Mouse (Mus musculus) embryonic stem cell, embryonic (primary cell): ENCODE measurements around the gene Arhgap10.

Source experiments
- CTCF ChIA-PET, 4 experiments: fragments of 300-600 bp in 2 of 4; fragments of 350-600 bp in 2 of 4; sonication (Branson Sonifier 250); formaldehyde crosslinking; loops; one replicate each; lab custom pipeline; 2022; ENCODE audit warnings: inconsistent platforms in 2 of 4; lab: Charles Lee
- POLR2A ChIA-PET, 4 experiments: fragments of 300-600 bp in 2 of 4; fragments of 350-600 bp in 2 of 4; sonication (Branson Sonifier 250); formaldehyde crosslinking; loops; one replicate each; lab custom pipeline; 2022; ENCODE audit warnings: antibody characterized with exemption in 4 of 4, inconsistent platforms in 1 of 4; lab: Charles Lee

Gene Arhgap10

DNA sequence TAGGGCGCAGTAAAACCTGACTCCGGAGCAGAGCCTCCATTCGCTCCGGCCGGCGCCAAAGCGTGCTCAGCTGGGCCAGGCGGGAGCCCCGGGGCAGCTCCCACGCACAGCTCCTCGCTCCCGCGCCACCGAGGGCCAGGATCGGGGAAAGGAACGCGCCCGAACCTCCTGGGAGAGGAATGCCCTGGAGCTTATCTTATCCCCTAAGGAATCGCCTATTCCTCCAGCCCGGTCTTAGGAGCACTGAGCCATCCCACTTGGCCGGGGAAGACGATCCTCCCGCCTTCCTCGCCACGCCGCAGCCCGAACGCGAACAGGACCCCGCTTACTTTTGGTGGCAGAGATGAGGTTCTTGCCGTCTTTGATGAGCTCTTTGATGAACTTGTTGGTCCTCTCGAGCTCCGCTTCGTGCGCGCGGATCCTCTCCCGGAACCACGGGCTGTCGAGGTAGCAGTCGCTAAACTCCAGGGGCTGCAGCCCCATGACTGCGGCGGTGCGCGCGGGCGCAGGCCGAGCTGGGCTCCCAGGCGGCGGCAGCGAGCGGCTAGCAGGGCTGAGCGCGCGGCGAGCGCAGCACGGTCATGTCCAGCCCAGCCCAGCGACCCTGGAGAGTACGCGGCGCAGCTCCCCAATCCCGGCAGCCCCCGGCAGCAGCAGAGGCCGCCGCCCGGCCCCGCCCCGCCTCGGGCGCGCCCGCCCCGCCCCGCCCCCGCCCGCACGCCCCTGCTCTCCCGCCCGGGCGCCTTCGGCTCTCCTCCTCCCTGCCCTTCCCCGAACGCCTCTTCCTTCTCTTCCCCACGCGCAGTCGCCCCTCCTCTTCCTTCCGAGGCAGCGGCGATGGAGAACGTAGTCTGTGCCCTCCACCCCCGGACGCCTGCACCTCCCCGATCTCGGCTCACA is at the start of gene Arhgap10:
TSS of gene Arhgap10 (minus strand) at position 653 of the 900 bp plus-strand sequence.
- ChIA-PET CTCF (interaction anchor here in 1 of 4 experiments (0.5 to 0.6 kb wide), 2 partner anchors 13 to 14 kb away, joined by 5 to 18 read pairs; no protein-coding TSS in a partner anchor), POLR2A (interaction anchor here in 3 of 4 experiments (0.6 to 1.7 kb wide), 26 partner anchors 8 to 615 kb away, joined by 3 to 13 read pairs (median 4); no protein-coding TSS in a partner anchor)

DNA sequence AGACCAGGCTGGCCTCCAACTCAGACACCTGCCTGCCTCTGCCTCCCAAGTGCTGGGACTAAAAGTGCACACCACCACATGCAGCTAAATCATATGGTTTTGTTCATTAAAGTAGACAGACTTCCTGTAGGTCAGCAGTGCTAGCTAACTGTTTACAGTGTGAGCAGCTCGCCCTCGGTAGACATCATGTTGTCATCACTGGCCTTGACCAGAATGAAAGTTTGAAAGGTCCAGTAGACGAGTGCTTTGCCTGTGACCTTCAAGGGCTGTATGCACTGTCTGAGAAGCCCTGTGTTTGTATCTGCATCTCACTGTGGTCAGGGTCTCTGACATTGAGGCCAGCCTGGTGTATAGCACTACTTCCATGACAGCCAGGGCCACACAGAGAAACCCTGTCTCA is 43.7 kb upstream of the Arhgap10 start:
- CTCF ChIA-PET = no interaction called here
- POLR2A ChIA-PET = no interaction called here

DNA sequence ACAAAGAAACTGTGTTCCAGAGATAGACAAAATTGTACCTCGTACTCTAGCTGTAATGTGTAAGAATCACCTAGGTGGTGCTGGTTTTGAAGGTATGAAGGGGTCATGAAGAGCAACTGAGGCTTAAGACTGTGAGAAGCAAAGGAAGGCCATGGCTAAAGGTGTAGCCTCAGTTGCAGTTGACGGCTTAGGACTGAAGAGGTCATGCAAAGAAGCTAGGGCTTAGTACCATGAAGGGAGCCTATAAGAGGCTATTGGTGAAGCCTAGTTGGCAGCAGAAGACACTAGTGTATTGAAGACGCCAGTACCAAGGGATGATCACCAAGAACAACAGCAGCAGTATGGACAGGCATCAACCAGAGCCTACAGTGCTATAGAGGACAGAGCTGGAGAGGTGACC is 34.7 kb upstream of the Arhgap10 start:
- ChIA-PET POLR2A (interaction anchor here in 1 of 4 experiments (0.6 kb wide), 1 partner anchor 163 kb away, joined by 3 read pairs; no protein-coding TSS in a partner anchor), CTCF (no interaction called here)

DNA sequence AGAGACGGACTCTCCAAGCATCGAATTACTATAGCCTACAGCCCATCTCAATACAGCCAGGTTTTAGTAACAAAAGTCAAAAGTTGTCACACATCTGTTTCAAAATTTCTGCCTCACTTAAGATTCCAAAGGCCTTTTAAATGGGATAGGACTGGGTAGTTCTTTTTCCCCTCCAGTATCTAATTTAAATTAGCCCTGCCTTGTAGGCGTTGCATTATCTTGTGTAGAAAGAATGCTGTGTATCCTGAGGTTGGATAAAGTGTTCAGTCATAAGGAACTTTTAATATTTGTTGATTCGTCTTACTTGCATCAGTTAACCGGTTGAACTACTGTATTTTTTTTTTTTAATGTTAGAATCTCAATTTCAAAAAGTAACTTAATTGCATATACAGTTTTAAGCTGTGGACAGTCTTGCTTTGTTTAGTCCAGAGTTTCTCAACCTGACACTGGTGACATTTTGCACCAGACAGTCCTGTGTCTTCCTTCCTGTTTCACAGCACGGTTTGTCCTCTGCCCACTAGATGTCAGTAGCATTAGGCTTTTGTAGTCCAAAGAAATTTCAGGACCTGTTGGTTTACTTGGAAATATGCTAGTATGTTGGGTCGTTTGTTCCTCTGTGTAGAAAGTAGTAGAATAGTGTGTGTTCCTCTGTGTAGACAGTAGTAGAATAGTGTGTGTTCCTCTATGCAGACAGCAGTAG is 32.3 kb upstream of the Arhgap10 start:
- ChIA-PET CTCF (no interaction called here), POLR2A (no interaction called here)

DNA sequence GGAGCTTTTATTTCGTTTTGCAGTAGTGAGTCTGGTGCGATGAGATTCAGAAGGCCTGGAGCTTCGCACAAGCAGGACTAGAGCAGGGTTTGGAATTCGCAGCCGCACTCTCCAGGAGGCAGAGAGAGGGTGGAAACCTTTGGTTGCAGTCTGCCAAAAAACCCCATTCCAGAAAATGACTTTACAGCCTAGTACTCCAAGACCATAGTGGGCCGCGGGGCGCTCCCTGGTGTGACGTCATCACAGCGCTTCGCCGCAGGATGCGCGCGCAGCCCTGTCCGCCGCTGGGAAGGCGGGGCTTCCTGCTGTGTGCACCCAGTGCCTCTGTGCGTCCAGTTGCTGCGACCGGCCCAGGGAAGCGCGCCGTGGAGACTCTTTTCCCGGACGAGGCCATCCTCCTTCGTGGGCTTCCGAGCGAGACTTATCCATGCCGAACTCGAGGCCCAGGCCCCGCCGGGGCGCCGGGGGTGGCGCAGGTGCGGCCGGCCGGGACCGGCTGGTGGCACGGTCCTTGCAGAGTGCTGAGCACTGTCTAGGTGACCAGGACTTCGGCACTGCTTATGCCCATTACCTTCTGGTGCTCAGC is 31.5 kb upstream of the Arhgap10 start, which contains the start of gene Prmt9:
TSS of gene Prmt9 (plus strand) at position 277 of the 586 bp plus-strand sequence.
- POLR2A ChIA-PET = interaction anchor here in 3 of 4 experiments (0.7 to 1.6 kb wide), 4 partner anchors 9 to 443 kb away, joined by 3 to 10 read pairs (median 3); partner anchors contain the start of gene Arhgap10 (in 1 of the 3)
- CTCF ChIA-PET = interaction anchor here in 2 of 4 experiments (0.6 kb wide), 2 partner anchors 12 to 22 kb away, joined by 4 to 5 read pairs; no protein-coding TSS in a partner anchor

DNA sequence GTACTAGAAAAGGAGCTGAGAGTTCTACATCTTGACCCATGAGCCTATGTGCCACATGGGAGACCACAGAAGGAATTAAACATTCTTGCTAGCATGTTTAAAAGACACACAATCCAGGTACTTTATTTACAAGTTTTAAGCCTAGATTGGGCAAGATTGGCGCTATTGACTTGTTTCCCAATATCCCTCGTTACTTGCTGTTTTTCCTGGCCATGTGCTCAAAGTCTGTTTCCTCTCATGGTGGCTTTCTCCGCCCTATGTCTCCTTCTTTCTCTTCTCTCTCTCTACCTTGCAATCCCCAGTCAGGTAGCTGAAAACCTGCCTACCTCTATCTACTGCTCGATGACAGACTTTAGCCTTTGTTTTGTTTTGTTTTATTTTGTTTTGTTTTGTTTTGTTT is 27.9 kb upstream of the Arhgap10 start:
- POLR2A ChIA-PET = no interaction called here
- CTCF ChIA-PET = no interaction called here

DNA sequence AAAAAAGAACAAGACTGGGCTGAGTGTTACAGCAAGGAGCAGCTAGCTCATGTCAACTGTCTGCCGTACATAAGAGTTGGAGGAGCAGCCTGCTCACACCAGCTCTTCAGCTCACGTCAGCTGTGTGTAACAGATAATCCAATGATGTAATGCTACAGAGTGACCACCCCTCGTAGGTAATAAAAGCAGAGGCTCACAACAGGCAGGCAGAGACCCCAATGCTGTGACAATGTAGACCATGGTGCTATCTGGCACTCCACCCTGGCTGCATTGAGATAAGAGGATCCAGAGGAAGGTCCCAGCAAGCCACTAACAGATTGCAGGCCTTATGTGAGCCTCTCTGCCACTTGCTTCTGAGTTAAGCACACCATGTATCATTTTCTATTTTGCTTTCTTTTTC is 26.7 kb upstream of the Arhgap10 start:
- CTCF ChIA-PET = interaction anchor here in 1 of 4 experiments (0.7 kb wide), 1 partner anchor 142 kb away, joined by 3 read pairs; no protein-coding TSS in a partner anchor
- POLR2A ChIA-PET = interaction anchor here in 1 of 4 experiments (1.1 kb wide), 1 partner anchor 969 kb away, joined by 3 read pairs; no protein-coding TSS in a partner anchor

DNA sequence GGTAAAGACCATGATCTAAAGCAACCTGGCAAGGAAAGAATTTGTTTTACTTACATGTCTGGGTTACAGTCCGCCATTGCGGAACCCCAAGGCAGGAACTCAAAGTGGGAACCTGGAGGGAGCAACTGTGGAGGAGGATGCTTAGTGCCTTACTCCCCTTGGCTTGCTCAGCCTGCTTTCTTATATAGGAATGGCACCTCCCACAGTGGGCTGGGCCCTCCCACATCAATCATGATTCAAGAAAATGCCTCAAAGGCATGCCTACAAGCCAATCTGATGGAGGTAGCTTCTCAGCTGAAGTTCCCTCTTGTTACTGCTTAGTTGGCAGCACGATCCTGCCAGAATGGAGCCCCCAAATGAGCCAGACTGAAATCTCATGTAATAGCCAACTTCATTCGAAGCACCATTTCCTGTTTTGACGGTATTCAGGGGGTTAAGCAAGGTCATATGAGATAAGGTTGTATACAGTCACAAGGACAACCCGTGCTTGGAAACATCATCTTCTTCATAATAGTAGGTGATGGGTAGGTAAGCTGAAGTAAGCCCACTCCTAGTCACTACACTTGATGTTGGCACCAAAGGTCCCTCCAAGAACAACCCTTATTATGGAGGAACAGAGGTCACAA is 25.5 kb upstream of the Arhgap10 start:
- CTCF ChIA-PET = no interaction called here
- POLR2A ChIA-PET = interaction anchor here in 1 of 4 experiments (0.8 to 1.1 kb wide), 2 partner anchors 36 to 970 kb away, joined by 3 to 6 read pairs; no protein-coding TSS in a partner anchor

DNA sequence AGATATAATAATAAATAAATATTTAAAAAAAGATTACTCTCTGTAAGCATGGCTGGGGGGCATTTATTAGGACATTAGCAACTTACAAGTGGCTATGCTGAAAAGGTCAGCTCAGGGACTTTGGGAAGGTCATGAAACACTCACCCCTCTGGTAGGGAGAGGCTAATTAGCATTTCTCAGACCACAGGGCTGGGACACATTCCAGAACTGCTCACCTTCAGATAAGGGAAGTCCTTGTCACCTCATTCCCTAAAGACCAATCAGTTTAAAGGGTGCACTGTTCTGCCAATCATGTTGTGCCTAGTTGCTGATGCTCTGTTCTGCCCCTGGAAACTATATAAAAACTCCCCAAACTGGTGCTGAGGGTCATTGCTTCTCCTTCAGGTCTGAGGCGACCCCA is 20.5 kb upstream of the Arhgap10 start:
- POLR2A ChIA-PET = interaction anchor here in 3 of 4 experiments (0.6 to 2.4 kb wide), 9 partner anchors 10 to 636 kb away, joined by 3 to 10 read pairs (median 4); partner anchors contain the start of gene Prmt9 (in 1 of the 3)
- CTCF ChIA-PET = interaction anchor here in 2 of 4 experiments (0.6 kb wide), 2 partner anchors 171 to 747 kb away, joined by 3 read pairs; no protein-coding TSS in a partner anchor

DNA sequence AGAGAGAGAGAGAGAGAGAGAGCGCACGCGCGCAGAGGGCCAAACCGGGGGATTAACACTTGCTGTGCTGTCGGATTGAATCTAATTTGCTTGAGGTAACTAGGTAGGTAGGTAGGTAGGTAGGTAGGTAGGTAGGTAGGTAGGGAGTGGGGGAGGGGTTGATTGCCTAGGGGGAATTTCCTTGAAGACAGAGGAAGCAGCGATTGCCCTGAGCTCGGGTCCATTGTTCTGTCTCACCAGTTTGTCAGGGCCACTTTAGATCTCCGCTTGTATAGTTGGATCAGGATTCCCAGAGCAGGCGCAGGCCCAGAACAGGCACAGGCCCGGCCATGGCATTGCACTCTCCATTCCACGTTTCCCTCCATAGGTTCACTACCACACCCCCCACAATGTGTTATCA is 19.1 kb upstream of the Arhgap10 start:
- CTCF ChIA-PET = interaction anchor here in 2 of 4 experiments (0.7 to 1.1 kb wide), 3 partner anchors 12 to 1008 kb away, joined by 3 to 5 read pairs (median 4); partner anchors contain the start of gene Prmt9 (in 1 of the 2)
- POLR2A ChIA-PET = interaction anchor here in 3 of 4 experiments (0.6 to 1.2 kb wide), 4 partner anchors 9 to 115 kb away, joined by 3 read pairs; no protein-coding TSS in a partner anchor

DNA sequence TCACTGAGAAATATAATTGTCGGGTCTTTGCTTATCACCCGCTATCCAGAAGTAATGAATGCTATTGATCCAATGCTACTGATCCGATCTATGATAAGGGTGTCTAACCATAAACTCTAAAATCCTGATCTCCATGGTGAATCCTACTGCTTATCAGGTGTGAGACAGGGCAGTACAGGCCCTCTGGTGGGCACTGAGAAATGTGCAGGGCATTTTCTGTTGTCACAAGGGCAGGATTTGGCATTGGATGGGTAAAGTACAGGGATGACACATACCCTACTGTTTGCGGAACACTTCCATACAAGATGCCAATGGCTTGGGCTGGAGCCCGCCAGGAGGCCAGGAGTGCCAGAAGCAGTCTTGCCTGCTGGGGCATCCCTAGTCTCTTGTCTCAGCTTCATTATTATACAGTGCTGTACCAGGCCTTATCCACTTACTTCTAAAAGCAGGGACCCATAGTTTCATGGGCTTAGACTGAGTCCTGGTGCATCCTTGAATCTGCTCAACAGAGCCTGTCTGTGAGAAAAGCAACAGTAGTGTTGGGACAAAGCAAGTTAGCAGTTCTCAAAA is 17.4 kb upstream of the Arhgap10 start:
- ChIA-PET POLR2A (interaction anchor here in 1 of 4 experiments (0.6 to 0.9 kb wide), 2 partner anchors 18 to 82 kb away, joined by 3 to 4 read pairs; no protein-coding TSS in a partner anchor), CTCF (interaction anchor here in 1 of 4 experiments (0.6 kb wide), 2 partner anchors 23 to 122 kb away, joined by 3 to 5 read pairs; no protein-coding TSS in a partner anchor)

DNA sequence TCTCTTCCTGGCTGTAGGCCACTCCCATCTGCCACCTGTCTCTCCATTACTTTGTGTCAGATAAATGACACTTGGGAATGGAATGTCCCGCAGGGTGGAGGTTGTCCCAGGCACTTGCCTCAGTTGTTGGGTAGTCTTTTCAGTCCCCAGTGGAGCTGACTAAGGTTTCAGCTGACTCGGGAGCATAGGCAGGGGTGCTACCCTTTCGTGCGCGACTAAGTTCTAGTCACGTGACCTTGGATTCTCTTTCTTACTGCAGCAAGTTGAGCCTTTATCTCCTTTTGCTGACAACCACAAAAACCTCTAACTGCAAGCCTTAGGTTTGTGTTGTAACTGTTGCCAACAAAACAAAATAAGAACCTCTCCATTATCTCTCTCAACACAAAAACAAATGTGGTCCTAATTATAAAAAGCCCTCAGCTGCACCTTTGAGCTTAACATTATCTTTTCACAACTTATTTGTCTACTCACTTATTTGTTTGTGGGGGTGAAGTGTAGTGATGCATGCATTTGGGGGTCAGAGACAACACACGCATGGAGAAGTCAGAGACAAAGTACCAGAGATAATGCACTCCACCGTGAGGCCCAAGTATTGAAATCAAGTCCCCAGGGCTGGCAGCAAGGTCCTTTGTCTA is 16.7 kb upstream of the Arhgap10 start:
- POLR2A ChIA-PET = interaction anchor here in 3 of 4 experiments (0.6 to 1.3 kb wide), 7 partner anchors 9 to 56 kb away, joined by 3 to 4 read pairs (median 3); partner anchors contain the start of gene Arhgap10 (in 1 of the 3)
- CTCF ChIA-PET = interaction anchor here in 2 of 4 experiments (0.6 to 0.7 kb wide), 2 partner anchors 11 to 64 kb away, joined by 3 read pairs; no protein-coding TSS in a partner anchor

DNA sequence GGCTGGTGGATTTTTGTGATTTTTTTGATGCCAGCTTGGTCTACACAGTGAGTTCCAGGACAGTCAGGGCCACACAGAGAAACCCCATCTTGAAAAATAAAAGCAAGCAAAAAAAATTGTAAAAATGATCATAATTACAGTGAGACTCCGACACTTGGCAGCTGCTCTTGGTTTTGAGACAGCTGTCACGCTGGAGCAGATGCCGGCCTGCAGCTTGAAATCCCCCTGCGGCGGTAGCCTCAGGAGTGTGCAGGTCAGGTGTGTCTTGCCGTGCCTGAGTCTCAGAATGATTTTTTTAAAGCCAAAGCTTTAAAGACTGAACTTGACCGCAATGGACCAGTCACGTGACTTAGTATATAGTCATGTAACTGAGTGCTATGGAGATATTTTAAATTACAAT is 8.4 kb upstream of the Arhgap10 start:
- ChIA-PET CTCF (interaction anchor here in 3 of 4 experiments (1.1 to 2.9 kb wide), 5 partner anchors 104 to 119 kb away, joined by 3 to 22 read pairs (median 5); no protein-coding TSS in a partner anchor), POLR2A (interaction anchor here in 2 of 4 experiments (0.8 to 1.7 kb wide), 2 partner anchors 8 to 9 kb away, joined by 4 read pairs; partner anchors contain the start of gene Arhgap10 (in 1 of the 2))

DNA sequence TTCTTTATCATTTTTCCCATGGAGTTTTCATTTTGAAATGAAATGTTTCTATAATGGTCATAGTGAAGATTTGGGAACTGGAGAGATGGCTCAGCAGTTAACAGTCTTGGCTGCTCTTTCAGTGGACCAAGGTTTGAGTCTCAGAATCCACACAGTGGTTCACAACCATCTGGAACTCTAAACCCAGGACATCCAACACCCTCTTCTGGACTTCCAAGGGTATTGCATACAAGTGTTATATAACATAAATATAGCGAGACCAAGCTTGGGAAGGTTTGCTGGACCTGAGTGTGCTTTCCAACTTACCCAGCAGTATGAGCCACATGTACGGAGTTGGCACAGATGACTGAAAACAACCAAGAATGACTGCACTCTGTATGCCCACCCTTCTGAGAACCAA is 7.2 kb upstream of the Arhgap10 start:
- ChIA-PET CTCF (interaction anchor here in 3 of 4 experiments (0.6 to 2.9 kb wide), 7 partner anchors 22 to 118 kb away, joined by 3 to 22 read pairs (median 4); no protein-coding TSS in a partner anchor), POLR2A (interaction anchor here in 2 of 4 experiments (1.0 to 1.7 kb wide), 4 partner anchors 9 to 104 kb away, joined by 3 to 4 read pairs (median 4); no protein-coding TSS in a partner anchor)

DNA sequence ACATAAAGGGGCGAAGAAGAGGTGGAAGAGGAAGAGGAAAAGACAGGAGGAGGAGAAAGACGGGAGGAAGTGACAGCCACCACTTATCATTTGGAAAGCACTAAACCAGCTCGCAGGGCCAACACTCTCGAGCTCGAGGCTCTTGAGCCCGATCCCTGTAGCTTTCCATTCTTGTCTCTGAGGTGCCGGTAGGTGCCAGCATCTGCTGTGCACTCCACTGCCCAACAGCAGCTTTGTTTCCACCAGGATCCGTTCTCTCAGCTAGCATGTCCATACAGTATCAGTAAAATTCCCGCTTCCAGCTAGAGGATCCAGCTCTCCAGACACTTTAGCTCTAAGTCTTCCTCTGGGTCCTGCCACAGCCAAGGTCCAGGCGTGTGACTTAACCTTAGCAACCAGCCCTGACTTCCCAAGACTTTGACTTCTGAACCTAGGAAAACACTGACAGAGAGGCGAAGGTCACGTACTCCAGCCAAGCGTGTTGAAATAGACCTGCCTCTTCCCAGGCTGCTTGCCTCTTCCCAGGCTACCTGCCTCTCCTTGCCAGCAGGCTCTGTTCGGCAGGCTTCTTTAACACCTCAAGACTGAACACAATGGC is 6.4 kb upstream of the Arhgap10 start:
- POLR2A ChIA-PET = interaction anchor here in 3 of 4 experiments (0.7 to 1.6 kb wide), 5 partner anchors 10 to 103 kb away, joined by 3 read pairs; no protein-coding TSS in a partner anchor
- CTCF ChIA-PET = interaction anchor here in 2 of 4 experiments (1.4 to 2.9 kb wide), 3 partner anchors 10 to 104 kb away, joined by 3 to 22 read pairs (median 20); no protein-coding TSS in a partner anchor
